Mouse (Mus musculus): ENCODE data around the gene Frmd5. TPM values are rescaled to one million over a fixed set of nuclear protein-coding genes. Genes with fewer than 3 reads are reported as not detected.
A peak's percentile ranks its signal among the peaks of the same experiment; 100 is the strongest.

Frmd5 gene
- total RNA-seq, 1 experiment from 2014 or later: 1.6 TPM

- ATAC-seq (replicated peaks; ENCODE audit: insufficient number of reproducible peaks, low FRiP score, low TSS enrichment, poor library complexity, severe bottlenecking): no peak
These were observed 206.2 kb downstream of the Frmd5 start for GRCm38 (mm10) chr2:121600736-121601135.

- ATAC-seq (replicated peaks; ENCODE audit: insufficient number of reproducible peaks, low FRiP score, low TSS enrichment, poor library complexity, severe bottlenecking): no peak
These were observed 208.6 kb downstream of the Frmd5 start for GRCm38 (mm10) chr2:121598249-121598648.

DNA sequence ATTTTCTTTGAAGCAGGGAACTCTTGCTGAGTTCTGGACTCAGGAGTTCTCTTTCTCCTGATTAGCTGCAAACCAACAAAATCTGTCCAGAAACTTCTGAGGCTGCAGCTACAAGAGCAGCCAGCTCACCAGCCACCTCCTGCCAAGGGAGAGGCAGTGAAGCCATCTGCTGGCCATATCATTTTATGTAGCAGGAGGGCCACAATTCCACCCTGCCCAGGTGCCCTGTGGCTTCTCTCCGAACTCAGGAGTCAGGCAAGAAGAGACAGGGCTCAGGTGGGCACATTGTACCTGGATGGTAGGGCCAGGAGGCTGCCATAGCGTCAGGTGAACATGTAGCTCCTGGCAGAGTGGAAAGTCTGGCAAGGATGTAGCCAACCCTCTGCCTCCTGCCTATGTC, 210.3 kb downstream of the Frmd5 start:
- ATAC-seq (replicated peaks; ENCODE audit: insufficient number of reproducible peaks, low FRiP score, low TSS enrichment, poor library complexity, severe bottlenecking): no peak

DNA sequence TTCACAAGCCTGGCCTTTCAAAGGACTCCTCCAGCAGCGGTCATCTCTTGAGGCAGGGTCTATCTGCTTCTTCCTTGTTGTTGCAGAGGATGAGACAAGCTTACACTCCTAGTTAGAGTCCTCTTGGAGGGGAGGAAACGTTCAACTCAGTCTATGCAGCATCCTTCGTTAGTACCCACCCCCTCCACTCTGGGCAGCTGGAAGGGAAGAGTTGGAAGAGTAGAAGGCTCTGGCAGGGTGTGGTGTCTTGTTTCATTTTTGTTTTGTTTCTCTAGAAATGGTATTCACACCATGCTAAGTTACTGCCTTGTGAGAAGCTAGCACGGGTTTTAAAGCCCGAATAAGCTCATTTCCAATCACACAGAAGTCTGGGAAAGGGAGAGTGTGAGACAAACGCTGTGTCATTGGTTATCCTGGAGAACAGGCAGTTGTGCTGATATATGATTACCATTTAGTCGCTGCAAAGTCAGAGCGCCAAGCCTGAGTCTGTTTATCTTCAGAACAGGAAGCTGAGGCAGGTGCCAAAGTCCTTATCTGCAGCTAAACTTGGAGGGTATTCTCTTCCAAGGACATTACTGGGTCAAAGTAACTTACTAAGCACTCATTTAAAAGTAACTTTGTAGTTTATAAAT, 212.1 kb downstream of the Frmd5 start:
- no peak for ATAC-seq (replicated peaks; ENCODE audit: insufficient number of reproducible peaks, low FRiP score, low TSS enrichment, poor library complexity, severe bottlenecking)

DNA sequence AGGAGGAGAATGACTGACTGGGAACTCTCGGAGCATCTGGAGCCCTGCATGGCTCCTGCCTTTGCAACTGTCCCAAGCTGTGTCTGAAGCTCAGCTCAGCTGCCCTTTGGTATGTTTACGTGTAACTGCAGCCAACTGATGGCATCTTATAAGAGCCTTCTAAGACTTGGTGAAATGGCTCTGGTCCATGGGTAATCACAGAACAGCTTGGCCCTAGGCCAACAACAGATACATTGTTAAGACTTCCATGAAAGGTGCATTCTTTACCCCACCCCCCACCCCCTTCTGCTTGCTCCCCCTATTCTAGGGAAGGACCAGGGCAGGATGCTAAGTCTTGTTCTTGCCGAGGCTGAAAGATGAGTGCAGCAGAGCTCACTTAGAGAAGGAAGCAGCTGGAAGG, 212.8 kb downstream of the Frmd5 start:
- ATAC-seq (replicated peaks; ENCODE audit: insufficient number of reproducible peaks, low FRiP score, low TSS enrichment, poor library complexity, severe bottlenecking): no peak

DNA sequence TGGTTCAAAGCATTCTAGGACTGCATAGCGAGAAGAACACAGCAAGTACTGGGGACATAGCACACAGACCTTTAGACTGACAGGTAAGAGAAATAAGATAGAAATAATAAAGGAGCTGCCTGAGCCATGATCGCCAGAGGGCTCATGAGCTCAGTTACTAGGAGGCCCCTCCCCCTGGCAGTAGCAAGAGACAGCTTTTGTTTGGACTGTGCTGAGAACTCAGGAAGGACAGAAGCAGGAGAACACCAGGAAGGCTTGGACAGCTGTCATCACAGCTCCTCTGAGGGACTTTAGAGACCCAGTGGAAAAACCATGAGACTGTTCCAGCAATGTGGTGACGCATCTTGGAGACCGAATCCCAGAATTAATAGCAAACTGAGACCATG, 218.6 kb downstream of the Frmd5 start:
- no peak for ATAC-seq (replicated peaks; ENCODE audit: insufficient number of reproducible peaks, low FRiP score, low TSS enrichment, poor library complexity, severe bottlenecking)

GRCm38 (mm10) chr2:121587523-121588308, 219.2 kb downstream of the Frmd5 start:
- ATAC-seq (replicated peaks; ENCODE audit: insufficient number of reproducible peaks, low FRiP score, low TSS enrichment, poor library complexity, severe bottlenecking): no peak

GRCm38 (mm10) chr2:121584705-121585104, 222.2 kb downstream of the Frmd5 start:
- ATAC-seq (replicated peaks; ENCODE audit: insufficient number of reproducible peaks, low FRiP score, low TSS enrichment, poor library complexity, severe bottlenecking): no peak

- ATAC-seq (replicated peaks; ENCODE audit: insufficient number of reproducible peaks, low FRiP score, low TSS enrichment, poor library complexity, severe bottlenecking): no peak
These were observed 223.3 kb downstream of the Frmd5 start for GRCm38 (mm10) chr2:121583468-121584116.

DNA sequence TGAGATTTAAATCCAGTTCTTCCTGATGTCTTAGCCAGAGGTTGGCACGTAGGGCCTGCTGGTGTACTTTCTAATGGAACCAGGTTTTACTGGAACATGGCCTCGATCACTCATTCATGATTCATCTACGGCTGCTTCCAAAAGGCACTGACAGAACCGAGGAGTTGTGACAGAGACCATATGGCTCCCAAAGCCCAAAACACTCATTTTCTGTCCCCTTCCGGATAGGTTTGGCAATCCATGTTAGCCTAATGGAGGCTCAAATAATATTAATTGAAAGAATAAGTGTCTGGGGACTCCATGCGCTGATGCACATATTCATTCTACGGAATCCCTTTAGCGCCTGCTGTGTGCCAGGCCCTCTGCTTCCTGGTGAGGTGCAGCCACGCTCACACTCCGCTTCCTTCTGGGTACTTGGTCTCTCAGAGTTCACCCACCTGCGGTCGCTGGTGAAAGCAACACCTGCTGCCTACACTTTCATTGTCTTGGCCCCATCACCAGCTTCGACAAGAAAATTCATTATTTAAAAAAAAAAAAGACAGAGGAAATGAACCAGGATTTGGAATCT, 224.0 kb downstream of the Frmd5 start:
- no peak for ATAC-seq (replicated peaks; ENCODE audit: insufficient number of reproducible peaks, low FRiP score, low TSS enrichment, poor library complexity, severe bottlenecking)

DNA sequence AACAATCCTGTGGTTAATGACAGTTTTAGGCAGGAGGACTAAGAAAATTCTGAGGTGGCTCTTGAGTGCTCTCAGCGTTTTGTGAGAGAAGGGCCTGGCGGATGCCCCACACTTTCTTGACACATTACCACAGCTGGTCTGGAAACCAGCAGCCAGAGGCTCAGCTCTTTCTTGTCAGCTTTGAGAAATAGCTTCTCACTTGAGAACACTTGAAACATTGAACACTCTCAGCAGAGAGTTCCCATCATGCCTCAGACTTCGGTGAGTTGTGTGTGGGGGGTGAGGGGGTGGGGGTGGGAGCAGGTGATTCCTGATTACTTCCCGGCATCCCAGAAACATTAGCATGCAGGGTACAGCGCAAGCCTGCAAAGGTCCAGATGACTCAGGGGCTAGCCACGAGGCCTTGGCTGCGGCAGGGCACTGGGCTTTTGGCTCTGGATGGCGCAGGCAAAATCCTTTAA, 231.1 kb downstream of the Frmd5 start:
- ATAC-seq (replicated peaks; ENCODE audit: insufficient number of reproducible peaks, low FRiP score, low TSS enrichment, poor library complexity, severe bottlenecking): no peak

DNA sequence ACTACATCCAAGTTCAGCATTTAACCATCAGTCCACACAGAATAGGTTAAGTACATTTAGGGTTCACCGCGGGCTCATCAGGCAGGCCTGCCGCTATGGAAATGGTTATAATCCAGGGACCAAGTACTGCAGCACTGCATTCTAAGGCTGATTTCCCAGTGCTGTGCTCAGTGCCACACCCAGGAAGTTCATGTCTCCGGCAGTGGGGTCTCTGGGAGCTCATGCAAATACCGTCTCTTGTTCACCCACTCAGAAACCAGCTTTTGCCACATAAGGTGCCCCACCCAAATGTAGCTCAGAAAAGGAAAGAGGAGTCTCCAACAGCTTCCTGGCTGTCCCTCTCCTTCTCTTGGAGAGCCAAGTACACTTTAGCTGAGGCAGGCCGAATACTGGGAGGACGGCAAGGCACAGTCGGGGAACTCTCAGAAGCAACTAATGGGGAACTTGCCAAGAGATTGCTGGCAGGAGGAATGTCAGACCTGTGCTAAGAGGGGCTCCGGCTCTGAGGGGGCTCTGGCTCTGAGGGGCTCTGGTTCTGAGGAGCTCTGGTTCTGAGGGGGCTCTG, 232.7 kb downstream of the Frmd5 start:
- ATAC-seq (replicated peaks; ENCODE audit: insufficient number of reproducible peaks, low FRiP score, low TSS enrichment, poor library complexity, severe bottlenecking): no peak

DNA sequence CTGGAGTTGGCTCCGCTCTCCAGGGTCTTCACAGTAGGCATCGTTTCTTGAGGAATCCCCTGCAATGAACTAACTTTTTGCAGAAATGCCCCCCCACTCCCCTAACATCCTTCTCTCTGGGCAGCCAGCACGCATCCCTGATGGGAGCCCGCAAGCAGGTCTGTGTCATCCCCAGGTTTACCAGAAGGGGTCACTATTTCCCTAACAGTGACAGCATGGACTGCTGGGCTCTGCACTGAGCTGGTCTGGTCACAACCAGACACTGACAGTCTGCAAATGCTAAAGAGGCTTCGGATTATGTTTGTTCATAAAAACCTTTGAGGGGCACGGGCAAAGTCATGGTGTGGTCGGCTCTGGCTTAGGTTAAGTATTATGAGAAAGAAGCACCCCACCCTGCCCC, 235.1 kb downstream of the Frmd5 start:
- peak; percentile 71 for ATAC-seq (replicated peaks; ENCODE audit: insufficient number of reproducible peaks, low FRiP score, low TSS enrichment, poor library complexity, severe bottlenecking)

DNA sequence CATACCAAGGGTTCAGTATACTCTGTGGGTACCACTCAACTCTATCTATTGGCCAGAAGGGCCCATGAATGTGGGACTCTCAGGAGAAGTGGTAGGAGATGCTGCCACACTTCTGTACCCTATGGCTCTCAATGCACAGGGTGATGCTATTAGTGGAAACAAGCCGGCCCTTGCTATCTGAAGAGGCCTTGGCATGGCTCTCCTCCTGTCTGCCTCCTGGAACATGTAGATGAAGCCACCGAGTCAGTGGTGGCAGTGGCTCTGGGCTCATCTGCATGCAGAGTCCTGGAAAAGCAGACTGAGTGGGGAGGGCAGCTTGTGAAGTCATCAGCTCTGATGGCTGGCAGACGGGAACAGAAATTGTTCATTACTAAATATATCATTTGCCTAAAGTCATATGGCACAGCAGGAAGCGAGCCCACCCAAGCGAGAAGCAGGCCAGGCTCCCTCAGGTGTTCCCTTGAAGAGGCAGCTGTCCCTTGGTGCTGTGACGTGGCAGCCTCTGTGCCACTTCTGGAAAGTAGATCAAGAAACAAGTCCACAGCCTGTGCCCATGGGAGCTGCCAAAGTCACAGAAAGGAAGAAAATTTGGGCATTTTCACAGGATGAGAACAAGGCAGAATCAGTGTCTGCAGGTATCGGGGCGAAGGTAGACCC, 235.8 kb downstream of the Frmd5 start:
- no peak for ATAC-seq (replicated peaks; ENCODE audit: insufficient number of reproducible peaks, low FRiP score, low TSS enrichment, poor library complexity, severe bottlenecking)

- ATAC-seq (replicated peaks; ENCODE audit: insufficient number of reproducible peaks, low FRiP score, low TSS enrichment, poor library complexity, severe bottlenecking): no peak
These were observed 236.8 kb downstream of the Frmd5 start for GRCm38 (mm10) chr2:121570049-121570448.

- no peak for ATAC-seq (replicated peaks; ENCODE audit: insufficient number of reproducible peaks, low FRiP score, low TSS enrichment, poor library complexity, severe bottlenecking)
These were observed 241.0 kb downstream of the Frmd5 start for GRCm38 (mm10) chr2:121565911-121566310.

DNA sequence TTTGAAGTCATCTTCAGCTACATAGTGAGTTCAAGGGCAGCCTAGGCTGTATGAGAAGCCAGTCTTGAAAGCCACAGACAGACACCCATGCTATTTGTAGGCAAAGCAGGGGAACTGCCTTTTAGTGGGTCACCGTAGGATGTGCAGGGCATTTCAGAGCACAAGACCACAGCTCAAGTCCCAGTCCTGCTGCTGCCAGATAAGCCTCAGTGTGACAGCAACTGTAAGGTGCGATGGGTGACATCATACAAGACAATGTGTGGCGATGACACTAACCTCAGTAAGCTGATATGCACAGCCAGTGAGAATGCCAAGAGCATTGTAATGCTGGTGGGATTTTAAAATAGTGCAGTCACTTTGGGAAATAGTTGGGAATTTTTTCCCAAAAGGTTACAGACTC, 243.8 kb downstream of the Frmd5 start:
- no peak for ATAC-seq (replicated peaks; ENCODE audit: insufficient number of reproducible peaks, low FRiP score, low TSS enrichment, poor library complexity, severe bottlenecking)

DNA sequence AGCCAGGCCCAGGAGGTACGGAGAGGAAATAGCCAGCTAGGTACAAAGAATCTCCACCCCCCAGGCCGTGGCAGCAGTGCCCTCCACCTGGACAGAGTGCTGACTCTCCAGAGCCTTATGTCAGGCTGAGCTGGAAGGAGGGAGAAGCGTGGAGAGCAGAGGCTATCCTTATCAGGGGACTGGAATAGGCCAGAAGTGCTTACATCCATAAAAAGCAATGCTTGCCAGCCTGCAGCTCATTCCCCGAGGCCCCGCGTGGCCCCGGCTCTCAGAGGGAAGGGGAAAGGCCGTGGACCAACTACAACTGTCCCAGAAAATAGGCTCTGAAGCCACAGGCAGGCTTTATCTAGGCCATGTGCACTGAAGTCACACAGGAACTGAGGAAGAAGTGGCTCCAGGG, 255.6 kb downstream of the Frmd5 start:
- ATAC-seq (replicated peaks; ENCODE audit: insufficient number of reproducible peaks, low FRiP score, low TSS enrichment, poor library complexity, severe bottlenecking): no peak

- no peak for ATAC-seq (replicated peaks; ENCODE audit: insufficient number of reproducible peaks, low FRiP score, low TSS enrichment, poor library complexity, severe bottlenecking)
These were observed 257.3 kb downstream of the Frmd5 start for GRCm38 (mm10) chr2:121549630-121550029.

All from monocyte, adult 5-6 weeks (primary cell).